Mouse (Mus musculus): Measurements from ENCODE around the gene Lmo4.

GRCm38 (mm10) chr3:144164665-144165385 is 40.2 kb downstream of the Lmo4 start:
- TF ChIP-seq CTCF (IDR thresholded peaks at IDR 0.05) (no peak), EP300 (IDR thresholded peaks at IDR 0.05) (no peak)

All from lung, postnatal 0 days (tissue).